Mouse (Mus musculus) sigmoid colon, adult 10 weeks (tissue): ENCODE results near the gene Gpx8. TPM values are rescaled to one million over a fixed set of nuclear protein-coding genes. Genes with fewer than 3 reads are reported as not detected.

Source experiments
- polyA plus RNA-seq: library from polyadenylated mRNA; stranded (reverse); fragments of 350-450 nt; fragmentation: Illumina TruSeq; extraction: RNeasy Lipid Tissue Mini Kit (QIAGEN cat#74804); gene quantifications from one replicate; pipeline ENCODE4 v1.2.3, GENCODE M21; 2014; ENCODE audit warnings: low read depth, low replicate concordance

Gpx8 gene
- polyA plus RNA-seq: 68.9 TPM

DNA sequence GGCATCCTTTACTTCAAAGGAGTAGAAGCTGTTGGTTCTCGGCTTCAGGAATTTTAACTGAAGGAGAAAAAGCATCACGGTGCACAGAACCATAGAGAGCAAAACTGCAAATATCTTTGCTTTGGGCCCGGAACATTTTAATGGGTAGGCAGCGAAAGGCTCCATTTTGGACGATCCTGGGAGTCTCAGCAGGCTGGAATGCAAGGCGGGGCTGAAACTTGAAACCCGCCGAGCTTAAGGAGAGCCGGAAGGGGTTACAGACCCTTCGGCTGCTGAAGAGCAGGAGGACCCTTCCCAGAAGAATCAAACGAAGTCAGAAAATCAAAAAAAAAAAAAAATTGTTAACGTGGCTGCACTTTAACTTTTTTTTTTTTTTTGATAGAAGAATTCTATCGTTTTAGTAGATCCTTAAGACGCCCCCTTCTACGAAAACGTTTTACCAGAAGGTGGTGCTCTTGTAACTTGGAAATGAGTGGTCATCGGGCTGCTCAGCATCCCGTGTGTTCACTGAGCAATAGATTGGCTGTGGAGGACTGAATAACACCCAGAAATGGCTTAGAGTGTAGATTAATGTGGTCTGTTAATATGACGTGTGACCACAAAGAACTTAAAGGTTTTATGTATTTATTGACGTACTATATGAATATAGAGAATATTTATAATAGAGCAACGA is at the start of gene Gpx8:
Gene Gpx8 (minus strand): TSS at position 200 of the 673 bp plus-strand sequence.

DNA sequence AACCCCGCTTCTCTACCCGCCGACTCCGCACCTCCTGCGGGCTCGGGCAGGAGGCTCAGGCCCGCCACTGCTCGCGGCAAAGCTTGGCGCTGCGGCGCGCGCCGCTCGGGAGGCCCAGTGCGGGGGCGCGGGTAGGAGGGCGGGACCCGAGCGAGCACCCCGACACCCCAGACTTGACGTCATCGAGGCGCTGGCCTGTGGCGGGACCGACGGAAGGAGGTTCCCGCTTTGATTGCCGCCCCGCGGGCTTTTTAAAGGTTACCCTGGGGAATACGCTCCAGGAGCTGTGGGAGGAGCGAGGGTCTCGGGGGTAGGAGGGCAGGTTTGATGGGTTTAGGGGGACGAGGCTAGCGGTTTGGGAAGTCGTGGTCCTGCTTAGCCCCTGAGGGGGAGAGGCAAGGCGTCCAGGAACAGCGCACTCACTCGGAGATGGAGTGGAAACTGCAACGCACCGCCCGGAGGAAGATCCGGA is 11.2 kb downstream of the Gpx8 start, which contains the start of gene Cdc20b:
Gene Cdc20b (plus strand): TSS at position 162 of the 472 bp plus-strand sequence.

DNA sequence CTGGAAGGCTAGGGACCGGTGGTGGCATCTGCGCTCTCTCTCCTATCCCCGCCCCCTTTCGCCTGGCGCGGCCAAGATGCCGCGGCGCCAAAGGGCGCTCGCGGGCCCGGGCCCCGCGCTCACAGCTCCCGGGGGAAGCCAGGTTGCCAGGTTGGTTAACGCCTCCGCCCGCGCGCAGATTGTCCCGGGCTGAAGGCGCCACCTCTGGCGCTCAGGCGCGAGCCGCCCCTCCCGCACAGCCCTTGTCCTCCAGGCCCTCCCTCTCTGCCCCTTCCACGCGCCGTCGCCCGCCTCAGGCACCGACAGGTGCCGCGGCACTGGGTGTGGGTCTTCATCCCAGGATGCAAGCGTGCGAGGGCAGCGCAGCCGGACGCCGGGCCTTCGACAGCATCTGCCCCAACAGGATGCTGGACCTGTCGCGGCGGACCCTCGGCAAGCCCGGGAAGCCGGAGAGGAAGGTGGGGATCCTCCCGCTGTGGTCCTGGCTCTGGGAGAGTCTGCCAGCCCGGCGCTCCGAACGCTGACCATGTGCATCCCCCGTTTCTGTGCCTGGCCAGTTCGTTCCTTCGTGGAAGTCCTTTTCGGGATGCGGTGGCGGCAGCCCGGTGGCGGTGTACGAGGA is 52.6 kb downstream of the Gpx8 start, which contains the start of gene Mcidas:
Gene Mcidas (plus strand): TSS at position 315 of the 622 bp plus-strand sequence.

Other genes with a start within 250 kb of the Gpx8 start
- 109 TPM for gene Plpp1, start 245.6 kb downstream of the Gpx8 start, polyA plus RNA-seq
- gene Mtrex, start 119.0 kb downstream of the Gpx8 start, polyA plus RNA-seq: 67.9 TPM
- gene Dhx29, start 119.0 kb downstream of the Gpx8 start, polyA plus RNA-seq: 19.3 TPM
- gene Ccno, start 58.6 kb downstream of the Gpx8 start, polyA plus RNA-seq: not detected
- gene Mcidas, start 52.6 kb downstream of the Gpx8 start, polyA plus RNA-seq: not detected
- not detected for gene Cdc20b, start 11.3 kb downstream of the Gpx8 start, polyA plus RNA-seq
- gene Gzma, start 54.6 kb upstream of the Gpx8 start, polyA plus RNA-seq: not detected
- 5.5 TPM for gene Esm1, start 163.2 kb upstream of the Gpx8 start, polyA plus RNA-seq
- not detected for gene Gzmk, start 179.5 kb upstream of the Gpx8 start, polyA plus RNA-seq
- gene BC067074, start 246.7 kb upstream of the Gpx8 start, polyA plus RNA-seq: 0.63 TPM